Mouse (Mus musculus) megakaryocyte-erythroid progenitor cell, adult 5-6 weeks (primary cell): ENCODE results near the gene Dlx1. TPM values are rescaled to one million over a fixed set of nuclear protein-coding genes. Genes with fewer than 3 reads are reported as not detected.

Experiments
- ATAC-seq: replicated peaks from 2 replicates; pipeline ENCODE4 v1.8.0; 2016; ENCODE audit warnings: mild to moderate bottlenecking, inconsistent platforms; ENCODE audit not compliant: severe bottlenecking, poor library complexity, low FRiP score, low TSS enrichment
- total RNA-seq, 2 experiments: library from RNA; stranded (forward) in 1 of 2; stranded (reverse) in 1 of 2; fragments of 200-1000, 215-1000 nt in 1 of 2; fragments of >200 nt in 1 of 2; fragmentation: Nextera tagmentation in 1 of 2; gene quantifications; 2 replicates each; pipeline ENCODE4 v1.2.3; 2014 to 2017

The Dlx1 gene
- total RNA-seq (2014; fragmentation: Nextera tagmentation) (not detected in 2 replicates), total RNA-seq (2017) (0.19 TPM in 1 of 2 replicates, not detected in the other)

DNA sequence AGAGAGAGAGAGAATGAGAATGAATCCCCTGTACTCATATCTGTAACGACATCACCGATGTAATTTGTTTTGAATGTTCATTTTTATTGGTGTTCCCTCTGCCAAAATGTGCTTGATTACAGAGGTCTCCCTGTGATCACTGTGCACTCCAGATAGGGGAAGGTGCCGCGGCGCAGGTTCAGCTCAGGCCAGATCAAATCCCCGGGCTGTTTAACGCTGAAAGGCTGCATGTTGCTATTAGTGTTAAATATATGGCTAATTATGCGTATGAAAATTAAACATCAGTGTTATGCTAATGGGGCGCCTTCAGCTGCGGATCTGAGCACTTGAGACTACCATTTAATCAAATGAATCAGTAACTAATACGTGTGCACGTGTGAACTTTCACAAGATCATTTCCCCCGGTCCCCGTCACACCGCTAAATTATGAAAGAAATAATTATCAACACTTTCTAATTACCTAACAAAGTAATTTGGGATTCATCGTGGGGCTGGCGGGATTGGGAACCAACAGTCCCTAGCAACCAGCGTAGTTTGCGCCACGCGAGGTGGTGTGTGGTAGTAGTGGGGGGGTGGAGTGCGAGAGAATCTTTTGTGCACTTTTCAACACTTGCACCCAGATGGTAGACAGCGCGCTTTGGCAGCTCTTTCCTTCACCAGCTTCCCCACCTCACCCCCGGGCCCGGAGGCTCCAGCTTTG lies at the start of gene Dlx1:
TSS of gene Dlx1 (plus strand) at position 100 of the 700 bp plus-strand sequence.
- no peak for ATAC-seq

DNA sequence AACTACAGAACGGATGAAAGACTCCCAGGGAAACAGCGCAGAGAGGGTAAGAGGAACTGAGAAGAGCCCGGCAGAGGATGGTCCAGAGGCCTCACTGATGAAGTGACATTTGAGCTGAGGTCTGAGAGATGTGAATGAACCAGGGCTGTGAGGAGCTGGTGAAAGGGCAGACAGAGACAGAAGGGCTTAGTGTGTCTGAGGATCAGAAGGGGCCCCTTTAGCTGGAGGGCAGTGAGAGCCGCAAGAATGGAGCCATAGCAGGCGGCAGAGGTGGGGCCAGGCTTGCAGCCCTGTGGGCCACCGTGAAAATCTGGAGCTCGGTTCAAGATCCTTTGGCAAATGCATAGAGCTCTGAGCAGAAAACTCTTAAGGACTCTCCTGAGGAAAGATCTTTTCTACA lies 48.0 kb upstream of the Dlx1 start:
- no peak for ATAC-seq

GRCm38 (mm10) chr2:71481825-71482224 lies 46.1 kb upstream of the Dlx1 start:
- ATAC-seq, result peak; percentile 68

- no peak for ATAC-seq
Measured at GRCm38 (mm10) chr2:71483046-71483716, 44.7 kb upstream of the Dlx1 start.

GRCm38 (mm10) chr2:71483717-71484066 lies 44.2 kb upstream of the Dlx1 start:
- ATAC-seq, result no peak

DNA sequence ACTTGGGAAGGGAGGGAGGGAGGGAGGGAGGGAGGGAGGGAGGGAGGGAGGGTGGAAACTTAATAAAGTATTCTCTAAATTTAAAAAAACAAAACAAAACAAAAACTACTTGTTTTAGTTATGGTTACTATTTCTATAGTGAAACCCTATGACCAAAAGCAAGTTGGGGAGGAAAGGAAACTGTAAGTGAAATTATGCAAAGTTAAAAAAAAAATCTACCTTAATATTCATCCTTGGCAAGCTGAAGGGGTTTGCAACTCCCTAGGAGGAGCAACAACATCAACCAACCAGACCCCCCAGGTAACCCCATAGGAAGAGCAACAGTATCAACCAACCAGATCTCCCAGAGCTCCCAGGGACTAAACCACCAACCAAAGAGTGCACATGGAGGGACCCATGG lies 36.6 kb upstream of the Dlx1 start:
- ATAC-seq, result no peak

- ATAC-seq, result no peak
Measured at GRCm38 (mm10) chr2:71493161-71493683, 34.7 kb upstream of the Dlx1 start.

DNA sequence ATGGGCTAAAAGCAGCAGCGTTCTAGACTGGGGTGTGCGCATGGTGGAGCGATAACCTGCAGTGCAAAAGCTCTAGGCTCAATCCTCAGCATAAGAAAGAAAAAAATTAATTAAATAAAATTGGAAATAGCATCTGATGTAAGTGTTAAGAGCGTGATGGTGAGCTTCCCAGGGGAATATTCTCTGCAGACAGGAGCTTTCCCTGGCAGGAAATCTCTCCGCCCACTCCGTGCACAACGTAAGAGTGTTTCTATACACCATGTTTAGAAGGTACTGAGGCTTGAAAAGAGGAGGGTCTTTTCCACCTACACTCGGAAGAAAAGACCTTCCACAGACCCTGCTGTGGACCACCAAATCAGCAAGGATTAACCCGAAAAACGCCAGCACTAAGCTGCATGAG lies 33.4 kb upstream of the Dlx1 start:
- ATAC-seq, result no peak

- ATAC-seq, result no peak
Measured at GRCm38 (mm10) chr2:71494971-71495370, 32.9 kb upstream of the Dlx1 start.

- no peak for ATAC-seq
Measured at GRCm38 (mm10) chr2:71497175-71497574, 30.7 kb upstream of the Dlx1 start.

DNA sequence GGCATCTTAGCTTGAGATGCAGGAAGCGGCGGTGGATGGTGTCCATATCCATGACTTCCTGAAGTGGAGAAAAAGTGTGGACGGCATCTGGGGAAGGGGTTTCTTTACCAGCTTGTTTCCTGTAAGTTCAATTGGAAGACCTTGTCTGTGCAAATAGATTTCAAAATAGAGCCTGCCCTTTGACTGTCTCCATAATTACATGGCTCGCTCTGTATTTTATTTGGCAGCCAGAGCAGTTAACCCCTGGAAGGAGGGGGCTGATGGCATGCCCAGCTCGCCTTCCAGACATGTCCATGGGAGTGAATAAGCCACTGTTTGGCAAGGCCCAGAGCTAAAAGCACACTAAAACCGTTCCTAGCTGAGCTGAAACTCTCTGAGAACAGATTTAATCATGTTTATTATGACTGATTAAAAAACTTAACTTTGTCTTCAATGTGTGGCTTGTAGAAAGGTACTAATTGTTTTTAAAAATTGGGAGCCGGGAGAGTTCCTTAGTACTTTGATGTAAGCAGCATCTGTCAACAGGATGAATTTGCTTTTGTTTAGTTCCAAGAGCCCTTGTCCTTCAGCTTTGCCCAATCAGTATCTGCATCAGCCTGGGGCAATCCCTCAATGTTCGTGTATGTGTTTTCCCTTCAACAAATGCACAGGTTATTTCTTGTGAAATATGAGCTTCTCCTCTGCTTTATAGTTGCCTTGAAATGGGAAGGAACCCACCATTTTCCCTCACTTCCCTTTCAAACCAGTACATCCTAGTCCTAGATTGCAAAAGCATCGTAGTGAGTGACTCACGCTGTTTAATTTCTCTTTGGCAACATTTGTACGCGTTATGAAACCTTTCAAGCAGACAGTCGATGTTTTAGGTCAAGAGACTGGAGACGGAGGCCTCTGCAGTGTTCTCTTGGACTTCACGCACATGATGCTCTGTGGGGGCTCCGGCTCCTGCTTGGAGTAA lies 28.4 kb upstream of the Dlx1 start:
- ATAC-seq, result no peak

DNA sequence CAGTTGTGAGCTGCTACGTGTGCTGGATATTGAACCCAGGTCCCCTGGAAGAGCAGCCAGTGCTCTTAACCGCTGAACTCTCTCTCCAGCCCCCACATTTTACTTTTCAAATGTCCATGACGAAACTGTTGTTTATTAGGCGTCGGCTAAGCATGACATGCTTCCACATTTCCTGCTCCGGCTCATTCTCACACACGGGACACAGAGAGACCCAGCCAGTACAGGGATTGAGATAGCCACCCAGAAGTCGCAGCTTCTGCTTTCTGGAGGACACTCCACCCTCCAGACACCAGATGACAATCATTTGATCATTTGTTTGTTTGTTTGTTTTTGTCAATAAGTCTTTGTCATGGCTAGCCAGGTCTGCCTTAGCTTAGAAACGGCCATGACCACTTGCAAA lies 23.1 kb upstream of the Dlx1 start:
- ATAC-seq, result no peak

GRCm38 (mm10) chr2:71511209-71511608 lies 16.7 kb upstream of the Dlx1 start:
- ATAC-seq, result no peak

DNA sequence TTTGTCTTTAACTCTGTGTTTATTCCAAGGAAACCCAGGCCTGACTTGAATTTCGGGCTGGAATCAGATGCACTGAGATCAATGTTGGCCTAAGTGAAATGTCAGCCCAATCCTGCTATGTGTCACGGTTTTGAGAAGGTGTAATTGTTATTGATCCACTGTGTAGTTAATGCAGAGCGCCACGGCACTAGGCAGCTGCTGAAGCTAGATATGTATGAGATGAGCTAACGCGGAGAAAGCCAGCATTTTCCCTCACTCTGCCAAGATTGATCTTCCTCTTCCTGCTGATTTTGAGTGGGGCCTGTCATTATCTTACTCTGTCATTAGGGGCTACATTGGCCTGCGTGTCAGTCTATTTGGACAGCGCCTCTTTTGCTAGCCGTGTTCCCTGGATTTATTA lies 15.6 kb upstream of the Dlx1 start:
- no peak for ATAC-seq

DNA sequence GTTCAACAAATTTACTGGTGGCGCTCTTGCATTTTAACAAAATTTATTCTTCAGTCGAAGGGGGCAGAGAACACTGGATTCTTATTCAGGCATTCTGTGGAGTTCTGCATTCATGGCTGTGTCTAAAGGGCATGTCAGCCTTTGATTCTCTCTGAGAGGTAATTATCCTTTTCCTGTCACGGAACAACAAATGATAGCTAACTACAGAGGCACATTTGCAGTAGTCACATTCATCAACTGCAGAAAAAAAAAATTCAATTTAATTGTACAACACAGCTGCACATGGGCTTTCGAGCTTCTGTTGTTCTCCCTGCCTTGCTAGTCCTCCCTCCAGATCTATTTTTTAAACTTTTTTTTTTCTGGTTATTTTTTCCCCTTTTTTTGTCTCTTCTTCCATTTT lies 10.9 kb upstream of the Dlx1 start:
- no peak for ATAC-seq

DNA sequence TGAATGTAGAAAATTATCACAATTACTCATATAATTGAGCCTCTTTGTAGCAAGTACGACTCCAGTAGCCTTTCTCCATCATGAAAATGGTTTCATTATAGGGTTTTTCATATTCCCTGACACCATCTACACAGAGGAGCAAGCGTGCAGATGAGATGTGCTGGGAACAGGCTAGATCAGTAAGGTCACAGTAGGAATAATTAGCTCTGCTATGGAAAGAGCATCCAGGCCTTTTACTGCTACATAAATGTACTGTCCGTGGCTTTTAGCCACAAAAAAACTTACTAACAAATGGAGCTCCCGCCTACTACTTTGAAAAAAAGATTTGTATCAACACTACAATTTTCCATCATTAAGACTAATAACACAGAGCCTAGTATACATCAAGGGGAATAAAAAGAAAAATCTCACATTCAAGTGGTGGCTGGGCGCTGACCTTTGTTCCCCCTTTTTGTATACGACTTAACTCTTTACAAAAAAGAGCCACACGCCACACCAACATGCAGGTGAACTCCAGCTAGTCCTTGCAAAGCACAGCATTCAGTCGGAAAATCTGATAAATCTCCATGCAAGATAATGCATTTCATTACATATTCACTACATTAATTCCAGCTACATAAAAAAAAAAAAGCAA lies 10.3 kb upstream of the Dlx1 start:
- ATAC-seq, result no peak

- ATAC-seq, result no peak
Measured at GRCm38 (mm10) chr2:71522871-71523270, 5.0 kb upstream of the Dlx1 start.

- ATAC-seq, result no peak
Measured at GRCm38 (mm10) chr2:71523431-71523830, 4.5 kb upstream of the Dlx1 start.

- no peak for ATAC-seq
Measured at GRCm38 (mm10) chr2:71524763-71525162, 3.1 kb upstream of the Dlx1 start.
